Mouse (Mus musculus): ENCODE data around the gene Pik3r6.

The Pik3r6 gene

GRCm38 (mm10) chr11:68533971-68534475 lies 31.2 kb downstream of the Pik3r6 start:
- DNase-seq (ENCODE audit: low read depth, low spot score) = no peak

GRCm38 (mm10) chr11:68536026-68536425 lies 33.2 kb downstream of the Pik3r6 start:
- no peak for DNase-seq (ENCODE audit: low read depth, low spot score)

GRCm38 (mm10) chr11:68536465-68536864 lies 33.6 kb downstream of the Pik3r6 start:
- no peak for DNase-seq (ENCODE audit: low read depth, low spot score)

DNA sequence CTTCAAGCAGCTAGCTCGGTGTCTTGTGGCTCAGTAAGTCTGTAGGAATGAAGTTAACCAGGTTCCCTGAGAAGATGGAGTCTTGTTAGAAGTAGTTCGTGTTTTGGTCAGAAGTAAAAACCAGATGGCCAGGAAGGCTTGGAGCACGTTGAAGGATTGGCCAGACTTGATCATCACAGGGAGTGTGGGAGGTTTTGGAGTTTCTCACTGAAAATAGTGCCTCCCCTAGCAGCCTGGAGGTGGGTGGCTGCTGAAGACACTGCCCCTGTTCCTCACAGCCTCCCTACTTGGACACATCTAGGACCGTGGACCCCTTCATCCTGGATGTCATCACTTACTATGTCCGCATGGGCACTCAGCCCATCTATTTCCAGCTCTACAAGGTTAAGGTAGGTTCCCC lies 36.8 kb downstream of the Pik3r6 start:
- no peak for DNase-seq (ENCODE audit: low read depth, low spot score)

DNA sequence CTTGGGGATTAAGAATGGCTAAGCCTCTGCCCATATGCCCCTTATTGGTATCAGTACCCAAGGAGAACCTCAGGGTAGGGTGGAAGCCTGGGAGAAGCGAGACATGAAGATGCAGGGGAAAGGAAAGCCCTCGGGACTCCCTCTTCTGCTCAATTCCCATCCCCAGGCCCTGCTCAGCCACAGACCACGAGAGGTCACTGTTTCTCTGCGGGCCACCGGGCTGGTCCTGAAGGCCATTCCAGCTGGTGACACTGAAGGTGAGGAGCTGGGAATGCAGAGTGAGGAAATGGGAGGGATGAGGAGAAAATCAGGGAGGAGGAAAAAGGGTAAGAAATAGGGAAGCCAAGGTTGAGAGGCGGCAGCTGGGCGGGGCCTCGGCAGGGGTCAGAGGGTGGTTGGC lies 41.7 kb downstream of the Pik3r6 start:
- no peak for DNase-seq (ENCODE audit: low read depth, low spot score)

DNA sequence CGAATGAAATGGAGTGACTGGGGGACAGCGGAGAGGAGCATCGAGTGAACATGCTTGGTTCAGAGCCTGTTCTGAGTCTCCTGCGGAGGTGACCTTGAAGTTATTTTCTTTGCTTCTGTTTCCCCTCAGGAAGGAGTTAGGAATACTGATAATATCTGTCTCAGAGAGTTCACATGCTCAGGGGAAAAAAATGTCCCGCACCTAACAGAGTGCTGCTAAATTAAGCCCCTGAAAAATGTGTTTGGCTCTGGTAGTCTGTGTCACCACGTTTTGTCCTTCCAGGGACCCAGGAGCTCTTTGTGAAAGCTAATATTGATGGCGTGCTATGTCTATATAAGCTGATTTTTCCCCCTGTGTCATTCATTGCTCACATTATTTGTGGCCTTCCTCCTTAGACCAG lies 42.4 kb downstream of the Pik3r6 start:
- DNase-seq (ENCODE audit: low read depth, low spot score) = no peak

DNA sequence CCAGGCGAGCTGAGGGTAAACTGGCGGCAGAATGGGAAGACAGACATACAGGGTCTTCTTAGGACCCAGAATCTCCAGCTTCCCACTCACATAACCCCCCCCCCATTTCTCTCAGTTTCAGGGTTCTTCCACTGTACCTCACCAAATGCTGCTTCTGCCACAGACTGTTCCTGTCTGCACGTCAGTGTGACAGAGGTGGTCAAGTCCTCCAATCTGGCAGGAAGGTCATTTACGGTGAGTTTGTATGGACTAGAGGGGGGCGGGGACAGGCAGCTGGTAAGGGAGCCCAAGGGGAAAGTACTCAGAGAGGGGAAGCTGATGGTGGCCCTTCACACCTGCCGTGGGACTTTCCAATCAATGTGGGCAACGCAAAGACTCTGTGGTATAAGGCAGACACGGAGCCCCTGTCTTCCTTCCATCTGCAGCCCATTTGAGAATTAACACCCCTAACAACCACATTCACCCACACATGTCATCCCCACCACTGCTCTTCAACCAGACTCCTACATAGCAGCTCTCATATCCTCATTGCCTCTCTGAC lies 42.9 kb downstream of the Pik3r6 start:
- no peak for DNase-seq (ENCODE audit: low read depth, low spot score)

DNA sequence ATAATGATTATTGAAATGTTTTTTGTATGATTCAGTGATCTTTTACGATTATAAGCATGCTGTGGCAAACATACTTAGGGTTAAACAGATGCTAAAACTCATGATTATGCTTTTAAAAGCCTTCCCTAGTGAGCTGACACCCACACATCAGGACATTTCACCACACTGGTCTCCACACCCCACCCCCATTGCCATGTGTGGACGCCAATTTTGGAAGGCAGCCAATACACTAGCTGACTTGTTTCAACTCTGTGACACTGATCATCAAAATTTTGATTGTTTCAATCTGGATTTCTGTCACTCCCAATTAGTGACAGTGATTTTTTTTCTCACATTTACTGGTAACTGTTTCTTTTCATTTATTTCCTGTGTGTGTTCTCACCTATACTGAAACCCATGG lies 44.7 kb downstream of the Pik3r6 start:
- no peak for DNase-seq (ENCODE audit: low read depth, low spot score)

- no peak for DNase-seq (ENCODE audit: low read depth, low spot score)
Measured at GRCm38 (mm10) chr11:68549597-68549996, 46.8 kb downstream of the Pik3r6 start.

DNA sequence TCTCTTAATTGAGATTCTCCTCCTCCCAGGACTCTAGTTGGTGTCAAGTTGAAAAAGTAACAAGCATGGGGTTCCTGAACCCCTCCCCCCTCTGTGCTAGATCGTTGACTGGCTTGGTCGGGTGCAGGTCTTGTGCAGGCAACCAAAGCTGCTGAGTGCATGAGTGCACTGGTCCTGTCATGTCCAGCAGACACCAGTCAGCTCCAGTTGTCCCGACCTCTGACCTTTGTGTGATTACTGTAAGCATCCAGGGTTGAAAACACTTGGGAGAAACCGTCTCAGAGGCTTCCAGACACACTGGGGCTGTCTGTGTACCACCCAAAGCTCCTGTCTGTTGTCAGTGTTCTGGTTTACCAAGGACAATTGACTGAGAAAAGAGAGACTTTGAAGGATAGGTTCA lies 47.5 kb downstream of the Pik3r6 start:
- DNase-seq (ENCODE audit: low read depth, low spot score) = no peak

GRCm38 (mm10) chr11:68553981-68554471 lies 51.2 kb downstream of the Pik3r6 start:
- no peak for DNase-seq (ENCODE audit: low read depth, low spot score)

- DNase-seq (ENCODE audit: low read depth, low spot score) = no peak
Measured at GRCm38 (mm10) chr11:68555918-68556584, 53.2 kb downstream of the Pik3r6 start, which contains the start of gene Mfsd6l. Gene Mfsd6l (plus strand): TSS chr11:68556186.

DNA sequence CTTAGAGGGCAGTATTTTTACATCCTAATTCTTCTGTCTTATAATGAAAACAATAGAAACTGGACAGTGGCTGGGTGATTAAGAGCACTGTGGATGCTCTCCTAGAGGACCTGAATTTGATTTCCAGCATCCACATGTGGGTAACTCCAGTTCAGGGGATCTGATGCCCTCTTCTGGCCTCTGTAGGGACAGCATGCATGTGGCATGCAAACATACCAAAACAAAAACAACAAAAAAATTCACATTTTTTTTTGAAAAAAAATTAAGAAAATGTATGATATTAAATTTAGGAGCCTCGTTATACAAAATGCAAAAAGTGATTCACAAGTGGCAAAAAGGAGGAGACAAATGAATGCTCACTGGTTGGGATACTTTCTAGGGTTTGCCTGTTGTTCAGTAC lies 56.7 kb downstream of the Pik3r6 start:
- DNase-seq (ENCODE audit: low read depth, low spot score) = no peak

DNA sequence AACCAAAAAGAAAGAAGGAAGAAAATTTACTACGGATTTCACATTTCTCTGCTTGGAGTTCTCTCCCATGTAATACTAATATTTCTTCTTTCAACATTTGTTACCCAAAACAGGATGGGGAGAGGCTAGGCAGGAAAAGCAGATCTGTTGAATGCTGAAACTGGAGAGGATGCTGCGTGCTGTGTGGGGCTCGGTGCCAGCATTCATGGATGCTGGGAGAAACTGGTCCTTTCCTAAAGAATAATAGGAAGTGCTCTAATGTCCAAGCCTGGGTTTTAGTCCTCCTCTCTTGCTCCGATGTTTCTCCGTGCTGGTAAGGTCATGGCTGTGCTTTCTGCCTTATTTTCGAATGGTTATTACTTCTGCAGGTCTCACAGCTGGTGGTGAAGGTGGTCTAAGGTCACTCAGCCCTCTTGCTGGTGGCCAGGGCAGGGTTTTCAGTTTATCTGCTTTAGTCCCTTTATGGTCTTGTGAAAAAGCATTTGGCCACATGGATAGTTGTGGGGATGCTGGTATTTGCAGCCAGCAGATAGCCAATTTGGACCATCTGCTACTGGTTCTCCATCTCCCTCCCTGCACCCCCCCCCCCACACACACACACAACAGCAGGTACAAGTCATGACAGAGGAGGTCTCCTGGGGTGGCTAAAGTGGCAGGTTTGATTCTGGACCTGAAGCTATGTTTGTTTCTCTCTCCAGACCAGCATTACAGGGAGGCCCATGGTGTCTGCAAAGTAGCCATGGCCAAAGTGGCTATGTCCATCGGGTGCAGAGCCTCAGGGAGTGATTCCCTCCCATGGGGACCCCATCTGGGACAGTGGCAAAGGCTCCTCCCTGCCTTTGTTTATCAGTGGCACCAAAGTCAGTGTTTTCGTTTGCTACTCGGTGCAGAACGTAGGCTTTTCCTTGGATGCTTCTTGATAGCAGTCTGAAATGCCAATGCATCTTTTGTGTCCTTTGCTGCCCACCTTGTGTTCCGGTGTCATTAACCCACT lies 59.4 kb downstream of the Pik3r6 start:
- no peak for DNase-seq (ENCODE audit: low read depth, low spot score)

GRCm38 (mm10) chr11:68564356-68565031 lies 61.7 kb downstream of the Pik3r6 start:
- no peak for DNase-seq (ENCODE audit: low read depth, low spot score)

DNA sequence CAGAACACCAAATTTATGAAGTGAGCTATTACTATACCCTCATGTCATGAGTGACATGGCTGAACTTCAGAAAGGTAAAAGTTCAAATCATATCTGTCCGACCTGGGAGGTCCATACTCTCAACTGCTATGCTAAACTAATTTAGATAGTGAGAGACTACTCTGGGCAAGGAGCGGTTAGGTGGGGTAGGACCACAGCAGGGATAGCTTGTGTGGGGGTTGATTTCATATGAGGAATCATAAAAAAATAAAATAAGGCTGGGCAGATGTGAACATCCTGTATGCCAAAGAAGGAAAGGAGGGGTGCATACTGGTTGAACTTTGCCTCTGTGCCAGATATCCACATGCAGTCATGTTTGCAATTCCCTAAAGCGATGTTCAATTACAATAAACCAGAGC lies 62.2 kb downstream of the Pik3r6 start:
- no peak for DNase-seq (ENCODE audit: low read depth, low spot score)

DNA sequence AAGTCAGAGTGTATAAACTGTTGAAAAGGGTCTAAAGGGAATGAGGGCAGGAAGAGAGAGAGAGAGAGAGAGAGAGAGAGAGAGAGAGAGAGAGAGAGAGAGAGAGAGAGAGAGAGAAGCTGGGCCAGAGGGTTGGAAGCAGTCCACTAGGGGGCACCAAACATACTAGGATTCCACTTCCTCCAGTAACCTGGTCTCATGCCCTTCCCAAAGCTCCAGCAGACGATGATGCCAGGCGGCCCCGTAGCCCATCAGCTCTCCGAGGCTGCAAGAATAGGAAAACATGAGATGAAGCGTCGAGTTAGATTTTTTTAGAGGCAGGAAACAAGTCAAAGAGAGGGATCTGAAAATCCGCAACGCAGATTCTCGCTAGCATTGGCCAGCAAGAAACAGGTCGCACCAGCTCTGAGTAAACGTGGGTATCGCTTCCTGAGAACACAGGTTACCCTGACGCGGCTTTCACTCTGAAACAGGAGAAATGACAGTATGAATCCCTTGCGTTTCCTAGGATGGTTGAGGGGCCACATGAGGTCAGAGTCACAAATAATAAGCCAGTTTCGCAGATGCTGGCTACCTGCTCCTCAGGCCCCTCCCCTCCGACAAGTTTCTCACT lies 63.7 kb downstream of the Pik3r6 start:
- peak; percentile 17 for DNase-seq (ENCODE audit: low read depth, low spot score)

DNA sequence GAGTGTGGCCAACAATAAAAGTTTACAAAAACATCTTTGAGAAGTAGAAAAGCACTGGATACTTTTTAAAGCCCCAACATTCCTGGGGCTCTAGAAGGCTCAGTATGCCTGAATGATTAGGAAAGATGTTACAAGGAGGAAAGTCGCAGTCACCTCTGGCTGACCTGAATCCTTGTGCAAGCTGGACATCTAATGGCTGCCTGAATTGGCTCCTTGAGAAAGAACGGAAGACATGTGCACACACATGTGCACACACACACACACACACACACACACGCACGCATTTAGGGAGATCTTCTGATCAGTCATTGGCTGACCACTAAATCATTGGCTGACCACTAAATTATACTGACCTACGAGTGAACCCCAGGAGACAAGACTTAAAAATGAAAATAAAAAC lies 68.0 kb downstream of the Pik3r6 start:
- DNase-seq (ENCODE audit: low read depth, low spot score) = no peak

- no peak for DNase-seq (ENCODE audit: low read depth, low spot score)
Measured at GRCm38 (mm10) chr11:68577076-68577475, 74.3 kb downstream of the Pik3r6 start.

DNA sequence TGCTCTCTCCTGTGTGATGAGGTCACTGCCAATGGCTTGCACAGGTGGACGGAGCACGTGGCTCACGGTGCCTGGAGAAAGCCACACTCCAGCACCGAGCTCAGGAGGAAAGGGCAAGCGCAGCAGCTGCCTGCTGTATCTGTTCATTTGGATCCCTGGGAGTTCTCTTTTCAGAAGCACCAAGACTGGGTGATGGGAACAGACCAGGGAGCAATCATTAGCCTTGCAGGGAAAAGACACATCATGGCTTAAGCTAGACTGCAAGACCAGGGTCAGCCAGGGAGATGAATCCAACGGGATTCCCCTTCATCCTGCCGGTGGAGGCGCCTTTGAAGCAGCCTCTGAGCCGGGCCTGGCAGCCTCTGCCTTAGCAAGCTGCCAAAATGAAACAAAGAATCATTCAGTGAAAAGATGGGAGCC lies 76.7 kb downstream of the Pik3r6 start:
- DNase-seq (ENCODE audit: low read depth, low spot score) = no peak

DNA sequence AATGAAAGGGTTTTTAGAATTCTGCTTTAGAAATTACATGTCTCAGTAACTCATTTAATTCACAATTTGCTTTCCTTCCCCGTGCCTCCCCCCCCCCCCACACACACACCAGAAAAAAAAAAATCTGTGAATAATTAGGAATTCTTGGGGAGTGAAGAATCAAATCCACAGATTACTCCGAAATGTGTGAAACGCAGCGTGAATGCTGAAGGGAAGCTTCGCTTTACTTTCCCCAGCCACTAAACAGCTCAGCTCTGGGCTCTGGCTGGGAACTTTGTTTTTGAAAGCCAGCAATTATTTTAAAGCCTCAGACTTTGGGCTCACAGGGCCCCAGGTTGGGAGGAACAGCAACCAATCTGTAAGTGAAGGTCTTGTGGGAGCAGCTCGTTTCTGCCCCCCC lies 77.7 kb downstream of the Pik3r6 start:
- DNase-seq (ENCODE audit: low read depth, low spot score) = no peak

All from c-Kit-negative CD71-positive TER-119-positive erythroid progenitor cells, embryonic 14.5 days (primary cell).